Mouse (Mus musculus) limb, embryonic 14.5 days (tissue): ENCODE measurements around the gene Get4. TPM values are rescaled to one million over a fixed set of nuclear protein-coding genes. Genes with fewer than 3 reads are reported as not detected.

Experiments
- ATAC-seq: fragments of 200-750 bp; cut with Nextera tagmentation; 2 replicates; pipeline ENCODE4 v1.8.0; 2017; ENCODE audit warnings: low read depth, moderate number of reproducible peaks, moderate TSS enrichment; ENCODE audit not compliant: low FRiP score
- DNase-seq: peaks from one replicate; pipeline ENCODE4 v3.0.0-alpha.2; 2015; ENCODE audit warnings: low spot score
- H3K27ac ChIP-seq: fragments of 300-500 bp; sonication (generic); replicated peaks from 2 replicates; pipeline ENCODE4 v1.5.1; 2014; ENCODE audit warnings: low read depth, mild to moderate bottlenecking, low read length, moderate library complexity, mixed read lengths
- H3K27me3 ChIP-seq: fragments of 300-500 bp; sonication (generic); 2 replicates; pipeline ENCODE4 v1.6.1; 2014; ENCODE audit warnings: low read length, mixed read lengths; ENCODE audit not compliant: control insufficient read depth, insufficient read depth
- H3K36me3 ChIP-seq: fragments of 300-500 bp; sonication (generic); 2 replicates; pipeline ENCODE4 v1.6.1; 2014; ENCODE audit warnings: mild to moderate bottlenecking, low read length, moderate library complexity, mixed read lengths; ENCODE audit not compliant: control insufficient read depth, insufficient read depth
- H3K4me1 ChIP-seq: fragments of 300-500 bp; sonication (generic); 2 replicates; pipeline ENCODE4 v1.6.1; 2014; ENCODE audit warnings: antibody characterized with exemption, low read length, mixed read lengths; ENCODE audit not compliant: control insufficient read depth, insufficient read depth
- H3K4me2 ChIP-seq: fragments of 300-500 bp; sonication (generic); replicated peaks from 2 replicates; pipeline ENCODE4 v1.6.1; 2014; ENCODE audit warnings: low read depth, mild to moderate bottlenecking, low read length, moderate library complexity; ENCODE audit not compliant: severe bottlenecking
- H3K4me3 ChIP-seq: fragments of 300-500 bp; sonication (generic); replicated peaks from 2 replicates; pipeline ENCODE4 v1.5.1; 2014; ENCODE audit warnings: low read length
- H3K9ac ChIP-seq: fragments of 300-500 bp; sonication (generic); 2 replicates; pipeline ENCODE4 v1.6.1; 2014; ENCODE audit warnings: mild to moderate bottlenecking, low read depth, low read length, moderate library complexity; ENCODE audit not compliant: severe bottlenecking
- H3K9me3 ChIP-seq: fragments of 300-500 bp; sonication (generic); 2 replicates; pipeline ENCODE4 v1.6.1; 2016; ENCODE audit warnings: low read length; ENCODE audit not compliant: control insufficient read depth
- POLR2A ChIP-seq: fragments of 200-500 bp; IDR thresholded peaks from 2 replicates; pipeline ENCODE4 v1.8.0; 2012; ENCODE audit warnings: inconsistent platforms, mild to moderate bottlenecking, moderate library complexity, borderline replicate concordance; ENCODE audit not compliant: insufficient read depth, insufficient read length; ENCODE audit errors: extremely low read depth
- WGBS: fragments of 180-500 bp; shearing (Covaris S2); extraction: QIAGEN DNeasy Blood & Tissue Kit; methylation state at CpG from one replicate; pipeline ENCODE4 v1.1.7; 2014; 5-methylcytosine and 5-hydroxymethylcytosine counted together
- polyA plus RNA-seq, 2 experiments: library from polyadenylated mRNA; depleted of rRNA in 1 of 2; stranded (reverse) in 1 of 2; unstranded in 1 of 2; fragments of >200 nt; fragmentation: Nextera tagmentation in 1 of 2; extraction: Ambion mirVana in 1 of 2; gene quantifications; 2 replicates each; pipeline versions ENCODE4 v1.2.1 to v1.2.3; 2012 to 2014

The Get4 gene
- polyA plus RNA-seq, 2 experiments: 136 to 152 TPM

DNA sequence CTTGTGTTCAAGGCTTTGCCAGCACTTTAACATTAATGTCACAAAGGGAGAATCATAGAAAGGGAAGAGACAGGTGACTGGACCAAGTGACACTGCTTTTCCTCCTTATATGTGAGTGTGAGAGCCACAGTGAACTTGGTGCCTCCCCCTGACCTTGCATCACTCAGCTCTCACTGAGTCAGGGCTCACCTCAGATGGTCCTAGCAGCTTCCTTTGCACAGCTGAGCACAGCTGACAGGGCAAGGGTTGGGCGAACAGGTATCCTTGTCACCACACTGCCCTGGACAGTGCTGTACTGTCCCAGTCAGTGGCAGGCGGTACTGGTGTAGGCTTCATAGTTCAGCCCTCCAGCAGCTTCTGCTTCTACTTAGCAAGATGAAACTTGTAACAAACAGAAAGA, 24.5 kb upstream of the Get4 start:
- ATAC-seq (no peak), DNase-seq (no peak)
- whole genome bisulfite sequencing: 85% methylated on average over 2 of the region's 2 CpGs
- no peak for TF ChIP-seq POLR2A
- no peak overlapping the region for H3K4me2 ChIP-seq
- no peak overlapping the region for H3K4me3 ChIP-seq
- H3K36me3 ChIP-seq: peaks cover 89% of the 10 kb centered on the region
- H3K9ac ChIP-seq: no peak overlapping the region
- no peaks in the 10 kb centered on the region for H3K4me1 ChIP-seq
- H3K9me3 ChIP-seq: no peaks in the 10 kb centered on the region
- no peak overlapping the region for H3K27ac ChIP-seq
- H3K27me3 ChIP-seq: no peaks in the 10 kb centered on the region

DNA sequence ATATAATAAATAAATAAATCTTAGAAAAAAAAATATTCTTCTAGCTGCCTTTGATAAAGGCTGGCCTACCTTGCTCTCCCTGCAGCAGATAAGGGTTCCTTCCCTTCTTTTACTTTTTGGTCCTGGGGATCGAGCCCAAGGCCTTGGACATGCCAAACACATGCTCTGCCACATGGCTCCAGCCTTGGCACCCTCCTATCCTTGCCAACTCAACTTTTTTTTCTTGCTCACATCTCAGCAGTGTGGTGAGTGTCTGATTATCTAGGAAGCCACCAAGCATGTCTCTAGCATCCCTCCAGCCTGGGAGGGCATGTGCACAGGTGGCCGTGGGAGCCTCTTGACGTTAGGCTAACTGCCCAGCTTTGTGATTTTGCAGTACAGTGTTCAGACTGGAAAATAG, 23.8 kb upstream of the Get4 start:
- H3K4me3 ChIP-seq: no peak overlapping the region
- no peaks in the 10 kb centered on the region for H3K27me3 ChIP-seq
- H3K36me3 ChIP-seq: peaks cover 90% of the 10 kb centered on the region
- no peak for TF ChIP-seq POLR2A
- 95% methylated on average over 3 of the region's 3 CpGs for WGBS
- no peak overlapping the region for H3K9ac ChIP-seq
- DNase-seq (no peak), ATAC-seq (no peak)
- no peaks in the 10 kb centered on the region for H3K4me1 ChIP-seq
- H3K27ac ChIP-seq: no peak overlapping the region
- no peak overlapping the region for H3K4me2 ChIP-seq
- no peaks in the 10 kb centered on the region for H3K9me3 ChIP-seq

DNA sequence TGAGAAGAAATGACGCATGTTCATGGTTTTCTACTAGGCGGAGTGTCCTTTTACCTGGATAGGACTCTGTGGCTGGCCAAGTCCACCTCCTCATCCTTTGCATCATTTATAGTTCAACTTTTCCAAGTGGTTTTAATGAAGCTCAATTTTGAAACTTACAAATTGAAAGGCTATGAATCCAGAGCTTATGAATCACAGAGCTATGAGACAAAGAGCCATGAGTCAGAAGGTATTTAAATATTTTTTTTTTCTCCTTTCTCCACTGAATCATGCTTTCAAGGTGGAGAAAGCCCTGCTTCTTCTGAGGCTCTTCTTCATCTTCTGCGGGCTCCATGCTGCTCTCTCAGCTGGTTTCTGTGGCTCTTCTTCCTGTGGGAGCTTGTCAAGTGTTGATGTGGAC, 22.4 kb upstream of the Get4 start:
- WGBS: 95% methylated on average over 3 of the region's 3 CpGs
- H3K4me2 ChIP-seq: no peak overlapping the region
- ATAC-seq: no peak
- H3K4me3 ChIP-seq: no peak overlapping the region
- no peak overlapping the region for H3K27ac ChIP-seq
- no peaks in the 10 kb centered on the region for H3K4me1 ChIP-seq
- H3K36me3 ChIP-seq: peaks cover 90% of the 10 kb centered on the region
- no peak for TF ChIP-seq POLR2A
- no peak overlapping the region for H3K9ac ChIP-seq
- no peaks in the 10 kb centered on the region for H3K9me3 ChIP-seq
- no peak for DNase-seq
- no peaks in the 10 kb centered on the region for H3K27me3 ChIP-seq

DNA sequence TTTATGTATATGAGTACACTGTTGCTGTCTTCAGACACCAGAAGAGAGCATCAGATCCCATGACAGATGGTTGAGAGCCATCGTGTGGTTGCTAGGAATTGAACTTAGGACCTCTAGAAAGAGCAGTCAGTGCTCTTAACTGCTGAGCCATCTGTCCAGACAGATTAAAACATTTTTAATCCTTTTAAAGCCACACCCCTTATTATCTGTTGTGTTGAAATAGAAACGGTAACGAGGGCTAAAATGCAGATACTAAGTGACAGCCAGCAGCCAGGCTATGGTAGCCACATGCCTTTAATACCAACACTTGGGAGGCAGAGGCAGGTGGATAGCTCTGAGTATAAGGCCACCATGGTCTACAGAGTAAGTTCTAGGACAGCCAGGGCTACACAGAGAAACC, 20.0 kb upstream of the Get4 start:
- WGBS: 87% methylated on average over 3 of the region's 3 CpGs

DNA sequence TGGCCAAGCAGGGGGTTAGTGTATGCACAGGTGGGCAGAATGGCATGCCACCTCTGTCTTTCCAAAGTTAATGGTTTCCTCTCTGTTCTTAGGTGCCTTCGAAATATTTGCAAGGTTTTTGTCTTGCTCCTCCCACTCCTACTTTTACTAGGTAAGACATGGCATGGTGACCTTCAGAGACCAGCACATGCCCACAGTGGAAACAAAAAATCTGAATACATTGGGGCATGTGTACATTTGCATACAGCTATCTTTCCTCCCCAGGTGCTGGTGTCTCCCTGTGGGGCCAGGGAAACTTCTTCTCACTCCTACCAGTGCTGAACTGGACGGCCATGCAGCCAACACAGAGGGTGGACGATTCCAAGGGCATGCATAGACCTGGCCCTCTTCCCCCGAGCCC, 17.7 kb upstream of the Get4 start:
- no peak overlapping the region for H3K4me2 ChIP-seq
- no peak for DNase-seq
- no peak for ATAC-seq
- H3K4me1 ChIP-seq: no peaks in the 10 kb centered on the region
- H3K9me3 ChIP-seq: no peaks in the 10 kb centered on the region
- H3K27ac ChIP-seq: no peak overlapping the region
- no peak overlapping the region for H3K4me3 ChIP-seq
- peaks cover 91% of the 10 kb centered on the region for H3K36me3 ChIP-seq
- no peaks in the 10 kb centered on the region for H3K27me3 ChIP-seq
- WGBS: 95% methylated on average over 4 of the region's 4 CpGs
- no peak overlapping the region for H3K9ac ChIP-seq
- no peak for TF ChIP-seq POLR2A

More for the DNA sequence above, 20.0 kb upstream of the Get4 start:
- DNase-seq (no peak), ATAC-seq (no peak)
- TF ChIP-seq POLR2A: no peak
- Histone ChIP-seq H3K27ac (no peak overlapping the region), H3K27me3 (no peaks in the 10 kb centered on the region), H3K4me3 (no peak overlapping the region), H3K9ac (no peak overlapping the region), H3K4me2 (no peak overlapping the region), H3K36me3 (peaks cover 90% of the 10 kb centered on the region), H3K9me3 (no peaks in the 10 kb centered on the region), H3K4me1 (no peaks in the 10 kb centered on the region)

DNA sequence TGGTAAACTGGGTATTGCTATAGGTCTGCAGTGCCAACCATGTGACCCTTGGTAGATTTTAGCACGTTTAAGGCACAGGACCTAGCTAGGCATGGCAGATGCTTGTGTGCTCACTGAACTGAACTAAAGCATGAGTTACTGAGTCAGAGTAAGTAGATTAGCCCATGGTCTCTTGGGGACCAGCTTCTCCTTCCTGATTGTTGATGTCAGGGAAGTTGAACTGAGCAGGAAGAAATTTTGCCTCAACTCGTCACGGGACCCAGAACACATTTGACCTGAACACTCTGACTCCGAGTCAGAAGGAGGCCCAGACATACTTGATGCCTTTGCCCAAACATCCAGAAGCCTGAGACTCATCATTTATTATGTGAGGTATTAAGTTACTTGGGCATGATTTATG, 14.7 kb upstream of the Get4 start:
- Histone ChIP-seq H3K9me3 (no peaks in the 10 kb centered on the region), H3K4me3 (no peak overlapping the region), H3K4me1 (no peaks in the 10 kb centered on the region), H3K36me3 (peaks cover 96% of the 10 kb centered on the region), H3K27me3 (no peaks in the 10 kb centered on the region), H3K27ac (no peak overlapping the region), H3K4me2 (no peak overlapping the region), H3K9ac (no peak overlapping the region)
- no peak for ATAC-seq
- DNase-seq: no peak
- TF ChIP-seq POLR2A: no peak
- 83% methylated on average over 4 of the region's 4 CpGs for WGBS
